In genomic region chr14:98086794-98087193, GRCm38 (mm10) we compare ENCODE assay signal across 31 mouse cellular contexts.
"Had no signal": no experiment of that assay in that cellular context is flagged by ENCODE, and none has a peak within 500 bp of the region (broad histone marks: within the 10 kb centered on the region; RNA-seq: fewer than 3 reads in every experiment).

No protein-coding gene starts in this region.

- H3K4me3 ChIP-seq: limb, embryonic 10.5 days; limb, embryonic 12.5 days; limb, embryonic 13.5 days; limb, embryonic 15.5 days; liver, embryonic 12.5 days; liver, embryonic 13.5 days; liver, embryonic 15.5 days; lung, embryonic 15.5 days; megakaryocyte, embryonic 14.5 days; midbrain, embryonic 10.5 days; midbrain, embryonic 12.5 days; midbrain, embryonic 13.5 days; midbrain, embryonic 15.5 days; myocyte; neural tube, embryonic 12.5 days; neural tube, embryonic 13.5 days had no signal

- DNase-seq: left cerebral cortex, postnatal 4 days; liver; liver, embryonic 13.5 days; liver, postnatal 0 days; lung, adult 18-20 months; lung, adult 2 months; lung, embryonic 14.5 days; lung, postnatal 10 days; lung, postnatal 14 days; lung, postnatal 36 days; lung, postnatal 4 days; midbrain, embryonic 14.5 days had no signal

- ATAC-seq: liver, embryonic 12.5 days; liver, postnatal 0 days; lung, postnatal 0 days; midbrain, embryonic 13.5 days; midbrain, embryonic 15.5 days; midbrain, embryonic 16.5 days had no signal

- H3K27ac ChIP-seq: limb, embryonic 10.5 days; limb, embryonic 12.5 days; limb, embryonic 13.5 days; limb, embryonic 15.5 days; liver, embryonic 12.5 days; liver, embryonic 13.5 days; liver, embryonic 14.5 days; liver, embryonic 15.5 days; lung, embryonic 15.5 days; macrophage; midbrain, embryonic 10.5 days; midbrain, embryonic 12.5 days; midbrain, embryonic 13.5 days; midbrain, embryonic 15.5 days; neural tube, embryonic 12.5 days; neural tube, embryonic 13.5 days had no signal
